Mouse (Mus musculus): ENCODE measurements at regions not wholly inside any gene's neighbourhood (a gene's known extent, or its start where the extent isn't known, plus 50 kb on each side); places are given as distances from the start of the nearest gene placed in this dataset.

GRCm38 (mm10) chr2:50419648-50420047, 123.0 kb upstream of the Mmadhc start:
- no peaks in the 10 kb centered on the region for H3K9me3 ChIP-seq (ENCODE audit: control insufficient read depth, low read length)
- H3K4me3 ChIP-seq (replicated peaks; ENCODE audit: low read length) = no peak overlapping the region
- H3K27me3 ChIP-seq (replicated peaks; ENCODE audit: control insufficient read depth, insufficient read depth, low read length) = no peaks in the 10 kb centered on the region
- no peak overlapping the region for H3K9ac ChIP-seq (replicated peaks; ENCODE audit: low read depth, low read length)
- no peak overlapping the region for H3K4me2 ChIP-seq (ENCODE audit: low read length)
- no peak overlapping the region for H3K27ac ChIP-seq (ENCODE audit: low read length)
- ATAC-seq = no peak
- 86% methylated on average over 3 of the region's 3 CpGs for WGBS
- no peaks in the 10 kb centered on the region for H3K4me1 ChIP-seq (replicated peaks; ENCODE audit: control insufficient read depth, insufficient read depth, low read length)
- H3K36me3 ChIP-seq (ENCODE audit: control insufficient read depth, insufficient read depth) = no peaks in the 10 kb centered on the region

GRCm38 (mm10) chr2:50417643-50418042, 121.0 kb upstream of the Mmadhc start:
- Histone ChIP-seq H3K4me2 (ENCODE audit: low read length) (no peak overlapping the region), H3K9ac (replicated peaks; ENCODE audit: low read depth, low read length) (no peak overlapping the region), H3K27ac (ENCODE audit: low read length) (no peak overlapping the region), H3K4me3 (replicated peaks; ENCODE audit: low read length) (no peak overlapping the region), H3K9me3 (ENCODE audit: control insufficient read depth, low read length) (no peaks in the 10 kb centered on the region), H3K27me3 (replicated peaks; ENCODE audit: control insufficient read depth, insufficient read depth, low read length) (no peaks in the 10 kb centered on the region), H3K4me1 (replicated peaks; ENCODE audit: control insufficient read depth, insufficient read depth, low read length) (no peaks in the 10 kb centered on the region), H3K36me3 (ENCODE audit: control insufficient read depth, insufficient read depth) (no peaks in the 10 kb centered on the region)
- 84% methylated on average over 5 of the region's 5 CpGs for WGBS
- ATAC-seq = no peak

DNA sequence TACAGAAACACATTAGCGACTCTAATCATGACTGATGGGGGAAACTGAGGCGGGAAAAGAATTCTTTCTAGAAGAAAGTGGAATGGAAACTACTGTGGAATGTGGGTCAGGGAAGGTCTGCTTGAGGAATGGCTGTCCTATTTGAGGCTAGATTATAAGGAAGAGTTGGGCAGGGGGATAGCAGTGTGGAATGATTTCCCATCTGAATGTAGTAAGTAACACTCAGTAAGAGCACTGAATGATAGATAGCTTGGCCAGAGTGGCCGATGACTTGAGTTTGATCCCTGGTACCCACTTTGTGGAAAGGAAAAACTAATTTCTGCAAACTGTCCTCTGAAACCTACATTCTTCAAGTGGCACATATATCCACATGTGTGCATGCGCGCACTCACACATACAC, 120.5 kb upstream of the Mmadhc start:
- Histone ChIP-seq H3K9ac (replicated peaks; ENCODE audit: low read depth, low read length) (no peak overlapping the region), H3K27ac (ENCODE audit: low read length) (no peak overlapping the region), H3K9me3 (ENCODE audit: control insufficient read depth, low read length) (no peaks in the 10 kb centered on the region), H3K27me3 (replicated peaks; ENCODE audit: control insufficient read depth, insufficient read depth, low read length) (no peaks in the 10 kb centered on the region), H3K4me2 (ENCODE audit: low read length) (no peak overlapping the region), H3K36me3 (ENCODE audit: control insufficient read depth, insufficient read depth) (no peaks in the 10 kb centered on the region), H3K4me3 (replicated peaks; ENCODE audit: low read length) (no peak overlapping the region), H3K4me1 (replicated peaks; ENCODE audit: control insufficient read depth, insufficient read depth, low read length) (no peaks in the 10 kb centered on the region)
- ATAC-seq = no peak
- WGBS = 96% methylated on average over 5 of the region's 5 CpGs

DNA sequence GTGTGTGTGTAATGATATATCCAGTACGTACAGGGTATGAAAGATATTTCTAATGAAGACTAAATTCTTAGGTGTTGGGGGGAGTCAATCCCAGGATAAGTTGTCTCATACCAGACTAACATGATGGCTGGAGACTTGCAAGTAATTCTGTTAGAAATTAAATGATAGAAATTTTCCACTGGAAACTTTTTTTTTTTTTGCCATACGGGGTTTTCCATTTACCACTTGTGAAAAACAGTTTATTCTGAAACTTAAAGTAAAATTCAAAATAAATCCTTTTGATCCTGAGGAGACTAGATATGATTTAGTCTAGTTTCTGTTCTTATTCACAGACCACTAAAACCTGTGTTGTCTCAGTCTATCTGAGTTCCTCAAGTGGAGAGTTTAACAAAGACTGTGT, 119.5 kb upstream of the Mmadhc start:
- no peaks in the 10 kb centered on the region for H3K4me1 ChIP-seq (replicated peaks; ENCODE audit: control insufficient read depth, insufficient read depth, low read length)
- WGBS = 95% methylated on average over 2 of the region's 2 CpGs
- no peaks in the 10 kb centered on the region for H3K36me3 ChIP-seq (ENCODE audit: control insufficient read depth, insufficient read depth)
- H3K4me2 ChIP-seq (ENCODE audit: low read length) = no peak overlapping the region
- no peak overlapping the region for H3K27ac ChIP-seq (ENCODE audit: low read length)
- H3K9me3 ChIP-seq (ENCODE audit: control insufficient read depth, low read length) = no peaks in the 10 kb centered on the region
- H3K9ac ChIP-seq (replicated peaks; ENCODE audit: low read depth, low read length) = no peak overlapping the region
- ATAC-seq = no peak
- H3K27me3 ChIP-seq (replicated peaks; ENCODE audit: control insufficient read depth, insufficient read depth, low read length) = no peaks in the 10 kb centered on the region
- H3K4me3 ChIP-seq (replicated peaks; ENCODE audit: low read length) = no peak overlapping the region

- peak; percentile 67 for ATAC-seq
- Histone ChIP-seq H3K27me3 (replicated peaks; ENCODE audit: control insufficient read depth, insufficient read depth, low read length) (no peaks in the 10 kb centered on the region), H3K9ac (replicated peaks; ENCODE audit: low read depth, low read length) (no peak overlapping the region), H3K9me3 (ENCODE audit: control insufficient read depth, low read length) (no peaks in the 10 kb centered on the region), H3K4me3 (replicated peaks; ENCODE audit: low read length) (no peak overlapping the region), H3K4me1 (replicated peaks; ENCODE audit: control insufficient read depth, insufficient read depth, low read length) (peaks cover 2% of the 10 kb centered on the region; the same call in 1 of the 2 replicates), H3K4me2 (ENCODE audit: low read length) (no peak overlapping the region), H3K36me3 (ENCODE audit: control insufficient read depth, insufficient read depth) (no peaks in the 10 kb centered on the region), H3K27ac (ENCODE audit: low read length) (no peak overlapping the region)
- 25% methylated on average over 4 of the region's 4 CpGs for WGBS
Observed at GRCm38 (mm10) chr2:50405932-50406331, 109.3 kb upstream of the Mmadhc start.

DNA sequence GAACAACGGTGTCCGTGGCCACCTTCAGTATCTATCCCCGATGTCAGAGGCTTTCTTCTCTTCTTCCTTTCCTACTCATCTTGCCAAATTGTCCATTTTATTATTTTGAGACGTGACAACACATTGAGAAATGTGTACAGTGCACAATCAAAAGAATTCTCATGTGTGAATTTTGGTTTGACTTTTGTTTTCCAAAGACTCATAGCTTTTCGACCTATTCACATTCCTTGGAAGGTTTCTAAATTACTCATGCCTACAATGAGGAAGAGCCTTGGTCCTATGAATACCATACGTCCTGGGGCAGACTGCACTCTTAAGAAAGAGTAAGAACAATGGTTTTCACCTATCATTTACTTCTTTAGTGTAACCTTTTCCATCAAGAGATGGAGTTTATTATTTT, 106.5 kb upstream of the Mmadhc start:
- Histone ChIP-seq H3K4me3 (replicated peaks; ENCODE audit: low read length) (no peak overlapping the region), H3K27me3 (replicated peaks; ENCODE audit: control insufficient read depth, insufficient read depth, low read length) (no peaks in the 10 kb centered on the region), H3K4me2 (ENCODE audit: low read length) (no peak overlapping the region), H3K36me3 (ENCODE audit: control insufficient read depth, insufficient read depth) (no peaks in the 10 kb centered on the region), H3K27ac (ENCODE audit: low read length) (no peak overlapping the region), H3K4me1 (replicated peaks; ENCODE audit: control insufficient read depth, insufficient read depth, low read length) (peaks cover 2% of the 10 kb centered on the region; the same call in 1 of the 2 replicates), H3K9me3 (ENCODE audit: control insufficient read depth, low read length) (no peaks in the 10 kb centered on the region), H3K9ac (replicated peaks; ENCODE audit: low read depth, low read length) (no peak overlapping the region)
- 92% methylated on average over 6 of the region's 6 CpGs for whole genome bisulfite sequencing
- no peak for ATAC-seq

DNA sequence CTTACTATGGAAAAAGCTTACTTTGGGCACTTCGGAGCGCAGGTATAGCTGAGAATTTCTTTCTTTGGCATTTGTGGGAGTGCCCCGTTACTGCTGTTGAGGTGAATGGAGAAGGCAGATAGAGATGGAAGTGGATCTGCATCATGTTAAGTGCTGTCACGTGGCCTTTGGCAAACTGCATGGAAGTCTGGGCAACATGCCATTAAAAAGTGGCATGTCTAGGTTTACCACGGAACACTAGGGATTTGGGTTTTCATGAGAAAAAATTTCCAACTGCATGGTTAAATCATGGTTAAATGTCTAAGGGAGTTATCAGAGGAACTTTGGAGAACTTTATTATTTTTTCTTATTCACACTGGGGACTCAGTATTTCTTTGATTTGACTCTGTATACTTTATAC, 102.0 kb upstream of the Mmadhc start:
- H3K4me2 ChIP-seq (ENCODE audit: low read length) = no peak overlapping the region
- H3K9ac ChIP-seq (replicated peaks; ENCODE audit: low read depth, low read length) = no peak overlapping the region
- no peak for ATAC-seq
- no peaks in the 10 kb centered on the region for H3K9me3 ChIP-seq (ENCODE audit: control insufficient read depth, low read length)
- no peak overlapping the region for H3K27ac ChIP-seq (ENCODE audit: low read length)
- no peaks in the 10 kb centered on the region for H3K4me1 ChIP-seq (replicated peaks; ENCODE audit: control insufficient read depth, insufficient read depth, low read length)
- 65% methylated on average over 5 of the region's 5 CpGs for WGBS
- H3K4me3 ChIP-seq (replicated peaks; ENCODE audit: low read length) = no peak overlapping the region
- no peaks in the 10 kb centered on the region for H3K36me3 ChIP-seq (ENCODE audit: control insufficient read depth, insufficient read depth)
- no peaks in the 10 kb centered on the region for H3K27me3 ChIP-seq (replicated peaks; ENCODE audit: control insufficient read depth, insufficient read depth, low read length)

DNA sequence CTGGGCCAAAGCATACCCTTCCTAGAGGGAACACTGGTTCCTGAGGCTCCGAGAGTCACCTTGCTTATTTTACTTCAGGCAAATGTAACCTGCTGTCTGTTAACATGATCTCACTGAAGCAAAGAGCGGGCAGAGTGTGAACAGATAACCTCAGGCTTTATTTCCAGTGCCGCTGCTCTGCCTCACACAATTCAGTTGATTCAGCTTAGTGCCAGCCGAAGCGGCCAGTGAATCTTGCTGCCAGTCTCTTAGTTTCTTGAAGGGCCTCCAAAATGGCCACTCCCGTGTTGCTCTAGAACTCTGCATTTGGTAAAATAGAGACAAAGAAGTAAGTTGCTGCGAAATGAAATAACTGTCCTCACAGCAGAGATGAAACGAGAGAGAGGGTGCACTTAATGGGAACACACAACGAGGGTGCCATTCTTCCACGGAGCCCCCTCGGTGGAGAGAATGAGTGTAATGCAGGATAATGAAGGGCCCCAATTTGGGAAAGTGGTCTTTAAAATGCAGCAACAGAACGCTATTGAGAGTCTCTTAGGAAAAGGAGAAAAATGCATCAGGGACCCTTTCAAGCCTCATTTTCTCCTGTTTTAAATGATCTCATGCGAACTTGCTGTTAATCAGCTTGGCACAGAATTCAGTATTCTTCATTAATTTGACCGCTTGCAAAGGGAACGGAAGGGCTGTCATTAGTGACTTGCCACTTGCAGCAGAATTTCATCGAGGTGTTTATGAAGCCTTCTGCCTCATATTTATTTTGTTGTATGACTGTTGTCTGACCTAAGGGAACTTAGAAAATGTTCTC, 81.2 kb upstream of the Mmadhc start:
- Histone ChIP-seq H3K9ac (replicated peaks; ENCODE audit: low read depth, low read length) (no peak overlapping the region), H3K4me2 (ENCODE audit: low read length) (0 out of 2 replicates have a peak overlapping the region, but pooled peaks have one; percentile 6), H3K4me3 (replicated peaks; ENCODE audit: low read length) (no peak overlapping the region), H3K4me1 (replicated peaks; ENCODE audit: control insufficient read depth, insufficient read depth, low read length) (no peaks in the 10 kb centered on the region; the same call in 1 of the 2 replicates), H3K27me3 (replicated peaks; ENCODE audit: control insufficient read depth, insufficient read depth, low read length) (no peaks in the 10 kb centered on the region), H3K36me3 (ENCODE audit: control insufficient read depth, insufficient read depth) (no peaks in the 10 kb centered on the region), H3K9me3 (ENCODE audit: control insufficient read depth, low read length) (no peaks in the 10 kb centered on the region), H3K27ac (ENCODE audit: low read length) (no peak overlapping the region; the same call in 1 of the 2 replicates)
- peak; percentile 86 for ATAC-seq
- 11% methylated on average over 16 of the region's 16 CpGs for WGBS

DNA sequence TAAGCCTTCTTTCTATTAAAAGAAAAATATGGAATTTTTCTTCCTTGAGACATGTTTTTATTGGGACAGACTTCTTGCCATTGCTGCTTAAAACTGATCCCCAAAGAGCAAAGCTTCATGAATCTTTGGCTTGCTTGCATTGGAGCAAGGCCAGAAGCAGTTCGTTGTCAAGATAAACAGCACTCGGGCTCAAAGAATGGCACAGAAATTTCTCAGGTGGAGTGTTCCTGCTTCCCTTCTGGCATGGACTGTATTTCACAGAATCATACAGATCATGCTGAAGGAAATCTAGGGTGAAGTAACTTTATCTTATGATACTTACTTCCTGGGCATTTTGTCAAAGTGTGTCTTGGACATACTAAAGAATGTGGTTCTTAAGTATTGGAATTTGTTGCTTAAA, 77.0 kb upstream of the Mmadhc start:
- no peak overlapping the region for H3K9ac ChIP-seq (replicated peaks; ENCODE audit: low read depth, low read length)
- no peaks in the 10 kb centered on the region for H3K9me3 ChIP-seq (ENCODE audit: control insufficient read depth, low read length)
- H3K27ac ChIP-seq (ENCODE audit: low read length) = no peak overlapping the region
- no peak for ATAC-seq
- H3K4me3 ChIP-seq (replicated peaks; ENCODE audit: low read length) = no peak overlapping the region
- 40% methylated on average over 2 of the region's 2 CpGs for WGBS
- no peak overlapping the region for H3K4me2 ChIP-seq (ENCODE audit: low read length)
- H3K27me3 ChIP-seq (replicated peaks; ENCODE audit: control insufficient read depth, insufficient read depth, low read length) = no peaks in the 10 kb centered on the region
- peaks cover 6% of the 10 kb centered on the region; the same call in 1 of the 2 replicates for H3K4me1 ChIP-seq (replicated peaks; ENCODE audit: control insufficient read depth, insufficient read depth, low read length)
- H3K36me3 ChIP-seq (ENCODE audit: control insufficient read depth, insufficient read depth) = no peaks in the 10 kb centered on the region
